Mouse (Mus musculus) embryonic stem cell, embryonic (primary cell): ENCODE results near the gene Rspry1.

Experiments used
- CTCF ChIA-PET, 4 experiments: fragments of 300-600 bp in 2 of 4; fragments of 350-600 bp in 2 of 4; sonication (Branson Sonifier 250); formaldehyde crosslinking; loops; one replicate each; lab custom pipeline; 2022; ENCODE audit warnings: inconsistent platforms in 2 of 4; lab: Charles Lee
- POLR2A ChIA-PET, 4 experiments: fragments of 300-600 bp in 2 of 4; fragments of 350-600 bp in 2 of 4; sonication (Branson Sonifier 250); formaldehyde crosslinking; loops; one replicate each; lab custom pipeline; 2022; ENCODE audit warnings: antibody characterized with exemption in 4 of 4, inconsistent platforms in 1 of 4; lab: Charles Lee

Gene Rspry1

GRCm38 (mm10) chr8:94584238-94584817 is 17.4 kb upstream of the Rspry1 start:
- ChIA-PET CTCF (interaction anchor here (0.5 to 1.5 kb wide), 5 partner anchors 11 to 1189 kb away, joined by 3 to 8 read pairs (median 4); no protein-coding TSS in a partner anchor), POLR2A (interaction anchor here in 1 of 4 experiments (1.0 to 1.3 kb wide), 2 partner anchors 11 to 55 kb away, joined by 3 read pairs; no protein-coding TSS in a partner anchor)

DNA sequence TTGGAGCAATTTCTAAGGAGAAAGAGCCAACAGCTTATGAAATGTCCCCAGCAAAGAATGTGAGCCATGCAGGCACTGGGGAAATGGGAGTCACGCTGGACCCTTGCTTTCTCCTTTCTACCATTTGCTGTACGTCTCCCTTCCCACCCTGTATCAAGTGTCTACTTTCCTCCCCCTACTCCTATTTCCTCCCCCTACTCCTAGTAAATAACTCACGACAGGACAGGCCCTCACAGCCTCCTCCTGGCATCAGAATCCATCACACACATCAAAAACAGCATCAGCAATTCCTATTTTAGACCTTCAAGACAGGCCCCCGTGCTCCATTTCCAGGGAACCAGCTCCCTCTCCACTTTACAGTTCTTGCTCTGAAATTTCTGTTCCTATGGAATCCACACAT is 10.0 kb upstream of the Rspry1 start:
- CTCF ChIA-PET: no interaction called here
- POLR2A ChIA-PET: interaction anchor here in 2 of 4 experiments (0.5 to 4.5 kb wide), 5 partner anchors 10 to 202 kb away, joined by 3 to 27 read pairs (median 4); partner anchors contain the start of genes Fam192a (in 2 of the 2) and Rspry1 (in 2 of the 2)

- CTCF ChIA-PET: interaction anchor here in 2 of 4 experiments (1.0 to 1.6 kb wide), 2 partner anchors 9 to 251 kb away, joined by 4 to 5 read pairs; no protein-coding TSS in a partner anchor
- POLR2A ChIA-PET: no interaction called here
Measured at GRCm38 (mm10) chr8:94594211-94594610, 7.5 kb upstream of the Rspry1 start.

GRCm38 (mm10) chr8:94600478-94600877 is 1.3 kb upstream of the Rspry1 start:
- ChIA-PET CTCF (no interaction called here), POLR2A (interaction anchor here in 3 of 4 experiments (0.6 to 4.7 kb wide), 12 partner anchors 10 to 422 kb away, joined by 3 to 27 read pairs (median 6); partner anchors contain the start of genes Arl2bp (in 2 of the 3) and Mt1 (in 1 of the 3))

DNA sequence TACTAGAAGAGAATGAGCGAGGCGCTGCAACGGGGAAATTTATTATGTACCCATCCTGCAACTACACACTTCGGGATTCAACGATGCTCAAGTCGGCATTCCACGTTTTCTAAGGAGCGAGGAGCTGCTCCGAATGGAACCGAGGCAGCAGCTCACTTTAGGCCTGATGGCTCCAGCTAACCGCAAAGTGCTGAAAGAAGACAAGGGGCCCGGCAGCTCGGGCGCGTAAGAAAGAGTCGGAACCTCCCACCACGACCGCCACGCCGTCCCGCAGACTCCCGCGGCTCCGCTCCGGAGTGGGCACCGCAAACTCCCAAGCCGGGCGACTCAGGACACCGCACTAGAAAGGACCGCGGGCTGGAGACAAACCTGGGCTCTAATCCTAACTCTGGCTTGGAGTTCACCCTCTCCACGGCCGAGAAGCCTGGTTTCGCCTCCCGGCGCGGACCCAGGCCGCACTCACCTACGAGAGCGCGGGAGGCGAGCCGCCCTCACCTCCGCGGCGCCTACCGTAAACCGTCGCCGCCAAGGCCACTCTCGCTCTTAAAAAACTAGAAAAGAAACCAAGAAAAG is 617 bp upstream of the Rspry1 start:
- CTCF ChIA-PET: interaction anchor here in 1 of 4 experiments (1.3 to 1.4 kb wide), 2 partner anchors 103 to 109 kb away, joined by 5 to 8 read pairs; no protein-coding TSS in a partner anchor
- POLR2A ChIA-PET: interaction anchor here (0.5 to 4.7 kb wide), 51 partner anchors 9 to 1139 kb away, joined by 3 to 27 read pairs (median 4); partner anchors contain the start of genes Arl2bp (in 2 of the 4), Bbs2 (in 2 of the 4), Ciapin1 (in 1 of the 4) and Coq9 (in 1 of the 4)

DNA sequence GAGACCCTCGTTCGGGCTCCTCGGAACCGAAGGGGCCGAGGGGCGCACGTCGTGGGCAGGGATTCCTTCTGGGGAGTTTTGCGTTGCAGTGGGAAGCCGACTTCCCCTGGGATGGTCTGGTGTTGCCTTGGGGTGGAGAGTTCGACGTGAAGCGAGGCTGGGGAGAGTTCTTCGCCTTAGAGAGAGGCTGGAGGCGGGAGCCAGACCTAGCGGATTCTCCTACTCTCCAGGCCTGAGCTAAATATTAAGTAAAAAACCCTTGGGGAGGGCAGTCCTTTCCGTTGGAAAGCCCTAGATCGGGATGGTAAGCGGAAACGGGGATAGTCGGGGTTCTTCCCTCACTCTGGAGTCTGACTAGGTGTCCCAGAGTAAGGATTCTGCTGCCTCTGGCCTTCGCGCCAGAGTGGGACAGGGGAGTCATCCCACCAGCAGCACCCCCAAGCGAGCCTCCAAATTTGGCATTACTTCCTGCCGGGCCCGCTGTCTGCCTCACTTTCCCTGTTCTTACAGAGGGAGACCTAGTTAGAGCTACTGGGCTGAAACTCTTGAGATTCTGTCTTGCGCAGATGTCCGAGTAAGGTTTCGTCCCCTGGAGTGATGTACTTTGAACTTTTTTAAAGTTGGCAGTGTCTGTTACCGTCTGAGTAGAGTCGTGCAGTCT is 864 bp downstream of the Rspry1 start:
- CTCF ChIA-PET: interaction anchor here in 3 of 4 experiments (0.6 to 1.4 kb wide), 4 partner anchors 101 to 259 kb away, joined by 3 to 8 read pairs (median 4); no protein-coding TSS in a partner anchor
- POLR2A ChIA-PET: interaction anchor here in 2 of 4 experiments (0.8 to 4.7 kb wide), 20 partner anchors 8 to 504 kb away, joined by 3 to 27 read pairs (median 4); partner anchors contain the start of genes Bbs2 (in 2 of the 2), Arl2bp (in 1 of the 2), Ciapin1 (in 1 of the 2) and Coq9 (in 1 of the 2)

DNA sequence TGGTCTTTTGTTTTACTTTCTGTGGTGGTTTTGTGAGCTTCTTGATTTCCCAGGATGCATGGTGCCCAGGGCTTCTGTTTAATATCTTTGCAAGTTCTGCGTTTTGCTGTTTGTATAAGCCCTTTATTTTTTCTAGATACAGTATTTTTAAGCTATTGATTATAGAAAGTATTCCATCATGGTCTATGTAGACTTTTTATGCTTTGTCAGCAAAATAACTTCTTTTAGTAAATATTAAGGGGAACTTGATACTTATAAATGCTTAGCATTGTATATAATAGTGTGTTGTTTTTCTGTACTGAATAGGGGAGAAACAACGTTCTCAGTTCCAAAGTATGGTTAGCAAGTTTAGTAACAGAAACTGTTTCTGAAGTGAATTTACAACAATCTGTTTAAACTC is 2.3 kb downstream of the Rspry1 start:
- CTCF ChIA-PET: interaction anchor here in 1 of 4 experiments (0.6 kb wide), 1 partner anchor 49 kb away, joined by 3 read pairs; no protein-coding TSS in a partner anchor
- POLR2A ChIA-PET: interaction anchor here in 1 of 4 experiments (1.2 to 4.7 kb wide), 2 partner anchors 13 to 95 kb away, joined by 4 to 27 read pairs; no protein-coding TSS in a partner anchor

- POLR2A ChIA-PET: no interaction called here
Measured at GRCm38 (mm10) chr8:94607064-94607463, 5.3 kb downstream of the Rspry1 start.

DNA sequence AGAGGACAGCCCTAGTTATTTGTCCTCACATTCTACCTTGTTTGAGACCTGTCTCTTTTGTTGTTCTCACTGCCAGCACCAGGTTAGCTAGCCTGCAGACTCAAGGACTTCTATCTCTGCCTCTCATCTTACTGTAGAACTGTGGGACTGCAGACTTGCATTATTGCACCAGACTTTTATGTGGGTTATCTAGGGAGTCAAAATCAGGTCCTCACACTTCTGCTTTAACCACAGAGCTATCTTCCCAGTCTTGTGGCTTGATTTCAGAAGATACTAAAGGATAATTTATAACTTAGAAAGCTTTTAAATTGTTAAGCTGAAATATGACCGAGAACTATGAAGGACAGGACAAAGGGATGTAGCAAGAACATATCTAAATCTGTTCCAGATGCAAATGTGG is 23.1 kb downstream of the Rspry1 start:
- POLR2A ChIA-PET: interaction anchor here in 1 of 4 experiments (1.0 kb wide), 1 partner anchor 15 kb away, joined by 3 read pairs; no protein-coding TSS in a partner anchor

More at GRCm38 (mm10) chr8:94607064-94607463, 5.3 kb downstream of the Rspry1 start:
- CTCF ChIA-PET: interaction anchor here in 1 of 4 experiments (1.0 kb wide), 1 partner anchor 115 kb away, joined by 3 read pairs; no protein-coding TSS in a partner anchor

GRCm38 (mm10) chr8:94633564-94634194 is 31.9 kb downstream of the Rspry1 start:
- POLR2A ChIA-PET: interaction anchor here in 1 of 4 experiments (1.3 kb wide), 1 partner anchor 32 kb away, joined by 3 read pairs; the partner anchor contains the start of genes Fam192a and Rspry1
- CTCF ChIA-PET: no interaction called here

More for the DNA sequence above, 23.1 kb downstream of the Rspry1 start:
- CTCF ChIA-PET: no interaction called here

- POLR2A ChIA-PET: interaction anchor here in 1 of 4 experiments (1.3 kb wide), 1 partner anchor 33 kb away, joined by 3 read pairs; the partner anchor contains the start of genes Fam192a and Rspry1
- CTCF ChIA-PET: no interaction called here
Measured at GRCm38 (mm10) chr8:94634211-94634610, 32.5 kb downstream of the Rspry1 start.

DNA sequence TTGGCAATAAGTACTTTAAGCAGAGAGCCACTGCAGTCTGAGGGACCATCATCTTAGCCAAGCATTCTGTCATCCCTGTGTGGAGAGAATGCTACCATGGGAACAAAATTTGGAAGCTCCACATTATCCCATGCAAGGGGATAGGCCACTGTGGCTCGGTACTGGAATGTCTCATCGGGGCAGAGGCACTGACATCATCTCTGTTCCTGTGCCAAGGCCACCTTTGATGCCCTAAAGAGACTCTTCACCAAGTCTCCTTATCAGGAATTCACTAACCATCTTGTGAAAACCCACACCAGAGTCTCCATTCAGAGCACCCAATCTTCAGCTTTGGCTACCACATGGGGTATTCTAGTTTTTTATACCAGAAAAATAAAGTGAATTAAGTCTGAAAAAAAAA is 39.4 kb downstream of the Rspry1 start:
- ChIA-PET POLR2A (interaction anchor here in 1 of 4 experiments (0.6 to 0.8 kb wide), 2 partner anchors 365 to 391 kb away, joined by 4 read pairs; no protein-coding TSS in a partner anchor), CTCF (no interaction called here)

DNA sequence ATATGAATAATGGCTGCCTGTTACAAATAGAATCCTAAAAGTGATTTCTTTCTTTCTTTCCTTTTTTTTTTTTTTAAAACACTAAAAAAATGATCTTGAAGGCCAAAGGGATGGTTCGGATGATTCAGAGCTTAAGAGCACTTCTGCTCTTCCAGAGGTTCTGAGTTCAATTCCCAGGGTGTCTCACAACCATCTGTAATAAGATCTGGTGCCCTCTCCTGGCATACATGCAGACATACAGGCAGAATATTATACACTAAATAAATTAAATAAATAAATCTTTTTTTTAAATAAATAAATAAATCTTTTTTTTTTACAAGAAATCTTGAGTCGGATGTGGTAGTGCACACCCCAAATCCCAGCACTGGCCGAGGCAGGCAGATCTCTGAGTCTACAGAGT is 40.2 kb downstream of the Rspry1 start:
- ChIA-PET CTCF (no interaction called here), POLR2A (no interaction called here)

GRCm38 (mm10) chr8:94645202-94645601 is 43.5 kb downstream of the Rspry1 start:
- ChIA-PET CTCF (no interaction called here), POLR2A (no interaction called here)

DNA sequence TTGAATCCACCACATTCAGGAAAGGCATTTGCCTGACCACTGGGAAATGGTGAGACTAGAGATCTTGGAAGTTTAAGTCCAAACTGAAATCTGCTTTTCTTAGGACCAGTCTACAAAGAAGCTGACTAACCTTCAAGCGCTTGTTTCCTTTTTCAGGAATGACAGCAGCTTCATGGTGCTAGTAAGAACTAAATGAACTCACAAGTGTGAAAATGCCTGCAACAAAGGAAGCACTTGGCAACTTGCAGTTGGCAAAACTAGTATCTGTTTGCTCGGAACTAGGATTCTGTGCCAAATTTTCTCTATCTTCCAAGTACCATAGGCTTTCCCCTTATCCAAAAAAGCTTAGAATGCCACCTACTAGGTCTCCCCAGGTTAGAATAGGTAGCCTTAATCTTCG is 44.4 kb downstream of the Rspry1 start:
- CTCF ChIA-PET: no interaction called here
- POLR2A ChIA-PET: interaction anchor here in 1 of 4 experiments (0.5 kb wide), 1 partner anchor 259 kb away, joined by 4 read pairs; no protein-coding TSS in a partner anchor

DNA sequence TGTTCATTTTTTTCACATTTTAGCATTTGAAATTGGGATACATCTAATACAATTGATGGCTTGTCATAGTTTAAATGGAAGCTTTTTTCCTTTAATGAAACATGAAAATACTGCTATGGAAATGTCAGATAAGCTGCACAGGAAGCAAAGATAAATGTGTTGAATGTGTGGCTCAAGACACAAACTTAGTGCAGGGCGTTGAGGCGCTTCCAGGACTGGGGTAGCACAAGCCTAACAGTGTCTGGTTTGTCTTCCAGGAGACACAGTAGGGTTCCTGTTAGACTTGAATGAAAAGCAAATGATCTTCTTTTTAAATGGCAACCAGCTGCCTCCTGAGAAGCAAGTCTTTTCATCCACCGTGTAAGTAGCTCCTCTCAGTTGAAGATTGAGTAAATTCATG is 47.8 kb downstream of the Rspry1 start:
- POLR2A ChIA-PET: interaction anchor here in 2 of 4 experiments (0.7 to 2.3 kb wide), 2 partner anchors 11 to 17 kb away, joined by 3 to 10 read pairs; no protein-coding TSS in a partner anchor

DNA sequence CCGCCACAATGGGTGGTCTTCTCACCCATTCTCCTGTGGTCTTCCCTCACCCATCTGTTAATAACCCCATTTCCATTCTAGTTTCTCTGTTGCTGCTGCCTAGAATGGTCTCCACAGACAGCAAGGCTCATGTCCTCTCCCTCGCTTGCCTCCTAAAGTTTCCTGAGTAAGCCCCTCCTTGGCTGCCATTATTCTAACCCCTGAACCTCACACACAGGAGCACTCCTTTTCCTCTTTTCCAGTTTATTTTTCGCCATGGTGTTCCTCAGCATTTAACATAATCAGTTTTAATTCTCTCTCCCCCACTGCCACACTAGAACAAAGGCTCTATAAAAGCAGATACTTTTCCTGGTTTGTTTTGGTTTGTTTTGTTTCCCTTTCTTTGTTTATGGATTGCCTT is 51.2 kb downstream of the Rspry1 start:
- POLR2A ChIA-PET: interaction anchor here in 1 of 4 experiments (0.6 kb wide), 1 partner anchor 171 kb away, joined by 3 read pairs; no protein-coding TSS in a partner anchor
- CTCF ChIA-PET: interaction anchor here in 1 of 4 experiments (0.6 kb wide), 2 partner anchors 49 to 64 kb away, joined by 3 to 6 read pairs; no protein-coding TSS in a partner anchor

More for the DNA sequence above, 47.8 kb downstream of the Rspry1 start:
- CTCF ChIA-PET: interaction anchor here in 2 of 4 experiments (1.0 to 1.2 kb wide), 2 partner anchors 12 to 157 kb away, joined by 3 read pairs; no protein-coding TSS in a partner anchor
